Mouse (Mus musculus): ENCODE measurements around the gene Tubg1. TPM values are rescaled to one million over a fixed set of nuclear protein-coding genes. Genes with fewer than 3 reads are reported as not detected.

Tubg1 gene
- polyA plus RNA-seq, 1 experiment from 2014 or later = 72.6 TPM

- WGBS = 19% methylated on average over 18 of the region's 18 CpGs
- Histone ChIP-seq H3K27me3 (ENCODE audit: control insufficient read depth, insufficient read depth, low read length) (no peaks in the 10 kb centered on the region), H3K4me2 (ENCODE audit: low read depth, low read length) (peak overlapping the region; percentile 47), H3K4me1 (ENCODE audit: control insufficient read depth, insufficient read depth, low read length) (peaks cover 20% of the 10 kb centered on the region), H3K9me3 (replicated peaks; ENCODE audit: control insufficient read depth, low read length) (peaks cover 2% of the 10 kb centered on the region; the same call in 1 of the 2 replicates), H3K4me3 (ENCODE audit: low read length) (no peak overlapping the region), H3K9ac (ENCODE audit: low read length) (peak overlapping the region; percentile 62), H3K36me3 (ENCODE audit: control insufficient read depth, insufficient read depth) (peaks cover 13% of the 10 kb centered on the region), H3K27ac (ENCODE audit: low read length) (peak overlapping the region; percentile 94)
- ATAC-seq (replicated peaks; ENCODE audit: extremely low read depth, insufficient read depth, low FRiP score) = peak; percentile 90
Measured at GRCm38 (mm10) chr11:101130056-101130756, 10.5 kb downstream of the Tubg1 start.

- Histone ChIP-seq H3K9me3 (replicated peaks; ENCODE audit: control insufficient read depth, low read length) (peaks cover 2% of the 10 kb centered on the region; the same call in 1 of the 2 replicates), H3K4me2 (ENCODE audit: low read depth, low read length) (no peak overlapping the region), H3K4me3 (ENCODE audit: low read length) (no peak overlapping the region), H3K27me3 (ENCODE audit: control insufficient read depth, insufficient read depth, low read length) (no peaks in the 10 kb centered on the region), H3K36me3 (ENCODE audit: control insufficient read depth, insufficient read depth) (peaks cover 6% of the 10 kb centered on the region), H3K4me1 (ENCODE audit: control insufficient read depth, insufficient read depth, low read length) (peaks cover 20% of the 10 kb centered on the region), H3K27ac (ENCODE audit: low read length) (no peak overlapping the region), H3K9ac (ENCODE audit: low read length) (no peak overlapping the region)
- WGBS = 89% methylated on average over 2 of the region's 2 CpGs
- ATAC-seq (replicated peaks; ENCODE audit: extremely low read depth, insufficient read depth, low FRiP score) = no peak
Measured at GRCm38 (mm10) chr11:101131187-101131586, 11.4 kb downstream of the Tubg1 start.

GRCm38 (mm10) chr11:101131701-101132100 is 12.0 kb downstream of the Tubg1 start:
- 93% methylated on average over 6 of the region's 6 CpGs for WGBS
- Histone ChIP-seq H3K36me3 (ENCODE audit: control insufficient read depth, insufficient read depth) (peaks cover 1% of the 10 kb centered on the region), H3K4me1 (ENCODE audit: control insufficient read depth, insufficient read depth, low read length) (peaks cover 20% of the 10 kb centered on the region), H3K4me2 (ENCODE audit: low read depth, low read length) (no peak overlapping the region), H3K9me3 (replicated peaks; ENCODE audit: control insufficient read depth, low read length) (peaks cover 2% of the 10 kb centered on the region; the same call in 1 of the 2 replicates), H3K27me3 (ENCODE audit: control insufficient read depth, insufficient read depth, low read length) (no peaks in the 10 kb centered on the region), H3K4me3 (ENCODE audit: low read length) (no peak overlapping the region), H3K27ac (ENCODE audit: low read length) (no peak overlapping the region), H3K9ac (ENCODE audit: low read length) (no peak overlapping the region)
- no peak for ATAC-seq (replicated peaks; ENCODE audit: extremely low read depth, insufficient read depth, low FRiP score)

- no peak for ATAC-seq (replicated peaks; ENCODE audit: extremely low read depth, insufficient read depth, low FRiP score)
- Histone ChIP-seq H3K9ac (ENCODE audit: low read length) (no peak overlapping the region), H3K36me3 (ENCODE audit: control insufficient read depth, insufficient read depth) (no peaks in the 10 kb centered on the region), H3K4me1 (ENCODE audit: control insufficient read depth, insufficient read depth, low read length) (peaks cover 20% of the 10 kb centered on the region), H3K27me3 (ENCODE audit: control insufficient read depth, insufficient read depth, low read length) (no peaks in the 10 kb centered on the region), H3K4me3 (ENCODE audit: low read length) (no peak overlapping the region), H3K4me2 (ENCODE audit: low read depth, low read length) (no peak overlapping the region), H3K27ac (ENCODE audit: low read length) (no peak overlapping the region), H3K9me3 (replicated peaks; ENCODE audit: control insufficient read depth, low read length) (peaks cover 2% of the 10 kb centered on the region; the same call in 1 of the 2 replicates)
- 55% methylated on average over 12 of the region's 12 CpGs for WGBS
Measured at GRCm38 (mm10) chr11:101133037-101133436, 13.3 kb downstream of the Tubg1 start.

GRCm38 (mm10) chr11:101134217-101134865 is 14.6 kb downstream of the Tubg1 start:
- no peak overlapping the region for H3K9ac ChIP-seq (ENCODE audit: low read length)
- peaks cover 2% of the 10 kb centered on the region; the same call in 1 of the 2 replicates for H3K9me3 ChIP-seq (replicated peaks; ENCODE audit: control insufficient read depth, low read length)
- no peaks in the 10 kb centered on the region for H3K36me3 ChIP-seq (ENCODE audit: control insufficient read depth, insufficient read depth)
- WGBS = 56% methylated on average over 13 of the region's 13 CpGs
- H3K27me3 ChIP-seq (ENCODE audit: control insufficient read depth, insufficient read depth, low read length) = no peaks in the 10 kb centered on the region
- H3K4me2 ChIP-seq (ENCODE audit: low read depth, low read length) = no peak overlapping the region
- H3K4me1 ChIP-seq (ENCODE audit: control insufficient read depth, insufficient read depth, low read length) = peaks cover 22% of the 10 kb centered on the region
- H3K4me3 ChIP-seq (ENCODE audit: low read length) = no peak overlapping the region
- H3K27ac ChIP-seq (ENCODE audit: low read length) = no peak overlapping the region
- ATAC-seq (replicated peaks; ENCODE audit: extremely low read depth, insufficient read depth, low FRiP score) = no peak

- Histone ChIP-seq H3K4me1 (ENCODE audit: control insufficient read depth, insufficient read depth, low read length) (peaks cover 19% of the 10 kb centered on the region), H3K4me3 (ENCODE audit: low read length) (no peak overlapping the region)
Measured at GRCm38 (mm10) chr11:101137000-101137399, 17.3 kb downstream of the Tubg1 start.

GRCm38 (mm10) chr11:101138536-101139181 is 18.9 kb downstream of the Tubg1 start:
- no peak overlapping the region for H3K27ac ChIP-seq (ENCODE audit: low read length)
- ATAC-seq (replicated peaks; ENCODE audit: extremely low read depth, insufficient read depth, low FRiP score) = no peak
- peak overlapping the region; percentile 18; the same call in 1 of the 2 replicates for H3K4me3 ChIP-seq (ENCODE audit: low read length)
- WGBS = 30% methylated on average over 15 of the region's 15 CpGs
- peaks cover 20% of the 10 kb centered on the region for H3K4me1 ChIP-seq (ENCODE audit: control insufficient read depth, insufficient read depth, low read length)
- no peak overlapping the region for H3K9ac ChIP-seq (ENCODE audit: low read length)
- H3K9me3 ChIP-seq (replicated peaks; ENCODE audit: control insufficient read depth, low read length) = no peaks in the 10 kb centered on the region
- no peaks in the 10 kb centered on the region for H3K27me3 ChIP-seq (ENCODE audit: control insufficient read depth, insufficient read depth, low read length)
- peak overlapping the region; percentile 43; the same call in 1 of the 2 replicates for H3K4me2 ChIP-seq (ENCODE audit: low read depth, low read length)
- no peaks in the 10 kb centered on the region for H3K36me3 ChIP-seq (ENCODE audit: control insufficient read depth, insufficient read depth)

More at GRCm38 (mm10) chr11:101137000-101137399, 17.3 kb downstream of the Tubg1 start:
- H3K27ac ChIP-seq (ENCODE audit: low read length) = no peak overlapping the region
- H3K36me3 ChIP-seq (ENCODE audit: control insufficient read depth, insufficient read depth) = no peaks in the 10 kb centered on the region
- WGBS = 68% methylated on average over 7 of the region's 7 CpGs
- no peaks in the 10 kb centered on the region for H3K9me3 ChIP-seq (replicated peaks; ENCODE audit: control insufficient read depth, low read length)
- H3K4me2 ChIP-seq (ENCODE audit: low read depth, low read length) = no peak overlapping the region
- no peak overlapping the region for H3K9ac ChIP-seq (ENCODE audit: low read length)
- no peak for ATAC-seq (replicated peaks; ENCODE audit: extremely low read depth, insufficient read depth, low FRiP score)
- H3K27me3 ChIP-seq (ENCODE audit: control insufficient read depth, insufficient read depth, low read length) = no peaks in the 10 kb centered on the region

- H3K27ac ChIP-seq (ENCODE audit: low read length) = peak overlapping the region; percentile 79
- H3K4me3 ChIP-seq (ENCODE audit: low read length) = peak overlapping the region; percentile 50
- peaks cover 17% of the 10 kb centered on the region for H3K4me1 ChIP-seq (ENCODE audit: control insufficient read depth, insufficient read depth, low read length)
- no peaks in the 10 kb centered on the region for H3K9me3 ChIP-seq (replicated peaks; ENCODE audit: control insufficient read depth, low read length)
- WGBS = 17% methylated on average over 27 of the region's 27 CpGs
- ATAC-seq (replicated peaks; ENCODE audit: extremely low read depth, insufficient read depth, low FRiP score) = peak; percentile 67; the same call in 1 of the 2 replicates
- no peaks in the 10 kb centered on the region for H3K27me3 ChIP-seq (ENCODE audit: control insufficient read depth, insufficient read depth, low read length)
- no peaks in the 10 kb centered on the region for H3K36me3 ChIP-seq (ENCODE audit: control insufficient read depth, insufficient read depth)
- peak overlapping the region; percentile 74 for H3K9ac ChIP-seq (ENCODE audit: low read length)
- peak overlapping the region; percentile 67 for H3K4me2 ChIP-seq (ENCODE audit: low read depth, low read length)
Measured at GRCm38 (mm10) chr11:101140164-101140819, 20.6 kb downstream of the Tubg1 start.

All from heart, embryonic 16.5 days (tissue).